Mouse (Mus musculus) spleen, postnatal 14 days (tissue): ENCODE measurements around the gene Dqx1.

ENCODE experiments used
- DNase-seq, 2 experiments: peaks; one replicate each; pipeline ENCODE4 v3.0.0; 2021 to 2022; ENCODE audit warnings: low spot score in 2 of 2

Gene Dqx1

DNA sequence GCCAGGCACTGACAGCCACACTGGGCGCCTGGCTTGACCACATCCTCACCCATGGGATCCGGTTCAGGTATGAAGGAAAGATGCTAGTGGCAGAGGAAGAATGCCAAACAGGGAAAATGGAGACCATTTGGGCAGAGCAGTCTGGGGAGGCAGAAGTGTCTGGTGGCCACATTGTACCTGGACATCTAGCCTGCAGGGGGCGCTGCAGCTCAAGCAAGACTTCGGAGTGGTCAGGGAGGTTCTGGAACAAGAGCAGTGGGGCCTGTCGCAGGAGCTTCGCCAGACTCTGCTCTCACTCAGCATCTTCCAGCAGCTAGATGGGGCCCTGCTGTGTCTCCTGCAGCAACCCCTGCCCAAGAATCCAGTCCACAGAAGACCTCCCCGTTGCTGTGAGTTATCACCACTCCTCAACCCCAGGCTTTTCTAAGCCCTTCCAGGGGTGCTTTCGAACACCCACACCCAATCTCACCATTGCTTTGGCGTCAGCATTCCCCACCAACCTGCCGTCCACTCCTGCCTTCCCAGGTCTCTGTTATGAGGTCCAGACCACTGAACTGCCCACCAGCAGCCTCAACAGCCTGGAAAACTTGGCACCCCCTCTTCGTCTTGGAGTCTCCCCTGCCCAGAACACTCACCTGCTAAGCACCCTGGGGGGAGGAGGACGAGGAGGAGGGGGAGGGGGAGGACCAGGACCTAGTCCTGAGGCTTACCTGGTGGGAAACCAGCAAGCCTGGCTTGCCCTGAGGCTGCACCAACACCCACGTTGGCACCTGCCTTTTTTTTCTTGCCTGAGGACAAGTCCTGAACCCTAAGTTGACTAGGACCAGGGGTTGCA lies 50.1 kb downstream of the Dqx1 start:
- peak; percentile 76 to 85 for DNase-seq

DNA sequence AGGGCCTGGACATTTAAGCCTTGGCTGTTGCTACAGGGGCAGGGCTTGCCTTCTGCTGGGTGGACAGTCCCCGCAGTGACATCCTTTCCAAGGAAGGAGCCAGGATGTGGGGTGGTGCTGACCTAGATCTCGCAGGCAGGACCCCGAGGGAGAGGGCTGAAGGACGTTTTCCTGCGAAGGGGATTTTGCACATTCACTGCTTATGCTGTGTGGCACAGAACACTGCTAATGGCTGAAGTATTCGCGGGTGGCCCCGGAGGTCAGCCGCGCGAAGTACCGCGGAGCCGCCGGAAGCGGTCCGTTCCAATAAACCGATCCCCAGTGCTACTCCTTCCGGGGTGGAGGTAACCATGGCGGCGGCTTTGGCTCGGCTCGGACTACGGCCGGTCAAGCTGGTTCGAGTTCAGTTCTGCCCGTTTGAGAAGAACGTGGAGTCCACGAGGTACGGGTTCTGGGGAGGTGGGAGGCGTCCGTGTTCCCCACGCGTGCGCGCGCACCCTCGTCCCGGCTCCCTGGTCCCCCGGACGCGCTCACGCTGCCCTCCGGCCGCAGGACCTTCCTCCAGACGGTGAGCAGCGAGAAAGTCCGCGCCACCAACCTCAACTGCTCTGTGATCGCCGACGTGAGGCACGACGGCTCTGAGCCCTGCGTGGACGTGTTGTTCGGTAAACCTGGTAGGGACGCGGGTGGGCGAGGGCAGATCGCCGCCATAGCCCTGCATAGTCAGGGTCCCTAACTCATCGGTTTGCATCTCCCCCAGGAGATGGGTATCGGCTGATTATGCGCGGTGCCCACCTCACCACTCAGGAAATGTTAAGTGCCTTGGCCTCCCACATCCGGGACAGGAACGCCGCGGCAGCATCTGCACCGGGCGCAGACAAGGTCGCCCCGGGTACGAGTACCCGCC lies 51.4 kb downstream of the Dqx1 start, which contains the start of gene Mrpl53:
Gene Mrpl53, plus strand, starts transcription at position 279 of the 907 bp plus-strand sequence.
- DNase-seq: peak; percentile 67 to 79

DNA sequence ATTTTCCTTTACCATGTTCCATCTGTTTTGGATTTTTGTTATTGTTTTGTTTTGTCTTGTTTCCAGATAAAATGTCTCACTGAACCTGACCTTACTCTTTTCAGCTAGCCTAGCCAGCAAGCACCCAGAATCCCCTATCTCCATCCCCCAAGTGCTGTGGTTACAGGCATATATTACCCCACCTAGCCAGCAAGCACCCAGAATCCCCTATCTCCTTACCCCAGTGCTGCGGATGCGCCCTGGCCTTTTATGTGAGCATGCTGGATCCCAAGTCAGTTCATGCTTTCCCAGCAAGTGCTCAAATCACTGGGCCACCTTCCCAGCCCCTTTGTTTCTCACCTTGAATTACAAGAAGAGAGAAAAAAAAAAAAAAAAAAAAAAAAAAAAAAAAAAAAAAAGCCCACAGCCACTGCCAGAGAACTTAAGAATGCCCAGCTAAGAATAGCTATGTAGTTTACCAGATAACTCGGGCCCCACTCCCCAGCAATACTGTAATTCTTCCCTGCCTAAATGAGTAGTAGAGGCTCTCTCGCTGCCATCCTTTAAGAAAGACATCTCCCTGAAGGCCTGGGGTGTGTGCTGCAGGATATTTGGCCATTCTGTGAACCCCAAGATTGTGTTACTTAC lies 54.0 kb downstream of the Dqx1 start:
- no peak for DNase-seq

DNA sequence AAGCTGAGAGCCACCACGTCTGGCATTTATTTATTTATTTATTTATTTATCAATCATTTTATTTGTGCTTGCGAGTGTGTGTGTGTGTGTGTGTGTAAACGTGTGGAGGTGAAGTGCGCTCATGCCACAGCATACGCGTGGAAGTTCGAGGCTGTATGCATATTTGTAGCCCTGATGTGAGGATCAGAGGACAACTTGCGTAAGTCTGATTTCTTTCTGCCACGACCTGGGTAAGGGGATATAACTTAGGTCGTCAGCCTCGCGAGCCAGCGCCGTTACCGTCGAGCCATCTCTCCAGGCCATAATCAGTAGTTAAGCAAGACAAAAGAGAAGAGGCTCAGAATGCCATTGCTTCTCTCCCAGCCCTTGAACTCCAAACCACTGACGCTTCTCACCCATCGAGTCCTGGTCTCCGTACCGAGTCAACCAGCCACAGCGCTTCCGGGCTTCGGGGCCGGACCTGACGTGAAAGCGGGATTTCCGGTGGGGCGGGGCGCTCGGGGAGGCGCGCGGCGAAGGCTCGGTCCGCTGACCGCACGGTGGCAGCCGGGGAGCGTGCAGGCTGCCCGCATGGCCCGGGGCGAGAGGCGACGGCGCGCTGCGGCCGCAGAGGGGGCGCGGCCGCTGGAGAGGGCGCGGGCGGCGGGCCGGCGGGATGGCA lies 57.5 kb downstream of the Dqx1 start, which contains the start of gene Mogs:
Gene Mogs, plus strand, starts transcription at position 486 of the 661 bp plus-strand sequence.
- DNase-seq: peak; percentile 91 to 93

DNA sequence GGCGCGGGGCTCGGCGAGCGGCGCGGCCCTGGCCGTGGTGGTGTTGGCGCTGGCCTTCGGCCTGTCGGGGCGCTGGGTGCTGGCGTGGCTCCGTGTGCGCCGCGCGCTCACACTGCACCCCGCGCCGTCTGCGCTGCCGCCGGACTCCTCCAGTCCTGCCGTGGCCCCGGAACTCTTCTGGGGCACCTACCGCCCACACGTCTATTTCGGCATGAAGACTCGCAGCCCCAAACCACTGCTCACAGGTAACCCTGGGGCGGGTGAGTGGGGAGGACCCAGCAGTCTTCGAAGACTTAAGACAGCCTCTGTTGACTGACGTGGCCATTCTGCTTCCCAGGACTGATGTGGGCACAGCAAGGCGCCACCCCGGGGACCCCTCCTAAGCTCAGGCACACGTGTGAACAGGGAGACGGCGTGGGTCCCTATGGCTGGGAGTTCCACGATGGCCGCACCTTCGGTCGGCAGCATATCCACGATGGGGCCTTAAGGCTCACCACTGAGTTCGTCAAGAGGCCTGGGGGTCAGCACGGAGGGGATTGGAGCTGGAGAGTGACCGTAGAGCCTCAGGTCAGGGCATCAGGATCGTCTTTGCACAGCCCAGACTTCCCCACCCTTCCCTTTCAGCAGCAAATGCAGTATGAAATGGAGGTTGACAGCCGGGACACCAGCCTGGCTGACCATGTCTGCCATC lies 58.2 kb downstream of the Dqx1 start:
- DNase-seq: no peak

DNA sequence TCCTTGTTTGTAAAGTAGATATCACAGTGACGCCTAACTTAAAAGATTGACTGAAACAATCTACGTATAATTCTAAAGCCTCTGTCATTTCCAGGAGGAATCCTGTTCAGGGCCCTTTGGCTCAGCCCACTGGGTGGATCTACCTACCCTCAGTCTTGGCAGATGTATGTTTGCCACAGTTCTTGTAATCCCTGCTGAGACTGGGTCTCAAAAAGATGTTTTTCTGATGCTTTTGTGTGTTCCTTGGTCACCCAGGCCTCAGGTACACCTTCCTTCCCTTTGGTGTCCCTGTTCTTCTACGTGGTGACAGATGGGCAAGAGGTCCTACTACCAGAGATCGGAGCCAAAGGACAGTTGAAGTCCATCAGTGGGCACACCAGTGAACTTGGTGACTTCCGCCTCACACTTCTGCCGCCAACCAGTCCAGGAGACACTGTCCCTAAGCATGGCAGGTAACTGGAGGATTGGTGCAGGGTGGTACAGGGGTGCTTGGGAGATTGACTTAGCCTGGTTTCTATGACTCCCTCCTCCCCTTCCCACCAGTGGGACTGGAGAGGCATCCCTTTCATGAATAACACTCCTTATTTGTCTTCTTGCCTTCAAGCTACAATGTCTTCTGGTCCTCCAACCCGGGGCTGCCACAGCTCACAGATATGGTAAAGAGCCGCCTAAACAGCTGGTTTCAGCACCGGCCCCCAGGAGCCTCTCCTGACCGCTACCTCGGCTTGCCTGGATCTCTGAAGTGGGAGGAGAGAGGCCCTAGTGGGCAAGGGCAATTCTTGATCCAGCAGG lies 58.9 kb downstream of the Dqx1 start:
- DNase-seq: no peak
